Mouse (Mus musculus) CH12.LX (cell line): ENCODE results near the gene Lhb. TPM values are rescaled to one million over a fixed set of nuclear protein-coding genes. Genes with fewer than 3 reads are reported as not detected.

Source experiments
- DNase-seq: peaks from one replicate; pipeline ENCODE4 v3.0.0-alpha.2; 2013; ENCODE audit errors: extremely low read depth
- H3K27ac ChIP-seq: 2 replicates; pipeline ENCODE4 v1.5.1; 2012; ENCODE audit warnings: low read depth, mild to moderate bottlenecking, control low read depth, moderate library complexity; ENCODE audit not compliant: insufficient read depth
- H3K27me3 ChIP-seq: replicated peaks from 2 replicates; pipeline ENCODE3; 2012; ENCODE audit warnings: inconsistent platforms
- H3K36me3 ChIP-seq, 2 experiments: replicated peaks in 1 of 2; 2 replicates each; pipeline versions ENCODE3 to v1.6.1; 2012; ENCODE audit warnings: inconsistent platforms in 1 of 2, low read length in 1 of 2, mild to moderate bottlenecking in 1 of 2, mixed read lengths in 1 of 2, moderate library complexity in 1 of 2; ENCODE audit not compliant: control insufficient read depth in 1 of 2, insufficient read depth in 1 of 2
- H3K4me1 ChIP-seq, 2 experiments: 2 replicates each; pipeline ENCODE4 v1.6.1; 2012; ENCODE audit warnings: inconsistent platforms in 1 of 2, moderate library complexity in 1 of 2; ENCODE audit not compliant: insufficient read depth in 2 of 2, control insufficient read depth in 1 of 2
- H3K4me2 ChIP-seq: 2 replicates; pipeline ENCODE4 v1.6.1; 2012; ENCODE audit warnings: low read depth, mild to moderate bottlenecking, control low read depth; ENCODE audit not compliant: poor library complexity, insufficient read depth, severe bottlenecking
- H3K4me3 ChIP-seq, 3 experiments: fragments of 150-350 bp in 1 of 3; sonication (generic) in 1 of 3; replicated peaks in 1 of 3; 2 replicates each; pipeline versions ENCODE3 to v1.5.1; 2011 to 2012; ENCODE audit warnings: low read depth in 2 of 3, low read length in 2 of 3, mild to moderate bottlenecking in 2 of 3, moderate library complexity in 2 of 3, control low read depth in 1 of 3, improper control_type of control experiment in 1 of 3, inconsistent platforms in 1 of 3, mixed read lengths in 1 of 3; ENCODE audit not compliant: poor library complexity in 1 of 3
- H3K79me2 ChIP-seq: replicated peaks from 2 replicates; pipeline ENCODE4 v1.6.1; 2012; ENCODE audit warnings: mild to moderate bottlenecking, moderate library complexity; ENCODE audit not compliant: control insufficient read depth, poor library complexity, insufficient read depth, severe bottlenecking; ENCODE audit errors: extremely low read depth
- H3K9ac ChIP-seq: 2 replicates; pipeline ENCODE4 v1.6.1; 2012; ENCODE audit warnings: low read depth, mild to moderate bottlenecking, control low read depth, moderate library complexity; ENCODE audit not compliant: insufficient read depth
- H3K9me3 ChIP-seq: replicated peaks from 2 replicates; pipeline ENCODE3; 2012; ENCODE audit warnings: low read length, inconsistent platforms, mixed read lengths
- BHLHE40 ChIP-seq: IDR thresholded peaks from 2 replicates; pipeline ENCODE4 v1.6.1; 2011; ENCODE audit warnings: mild to moderate bottlenecking, low read depth, low read length, improper control_type of control experiment
- CHD1 ChIP-seq: IDR thresholded peaks from 2 replicates; pipeline ENCODE4 v1.6.1; 2012; ENCODE audit warnings: low read depth, low read length, improper control_type of control experiment, inconsistent platforms
- CHD2 ChIP-seq: IDR thresholded peaks from 2 replicates; pipeline ENCODE4 v1.6.1; 2011; ENCODE audit warnings: low read length, improper control_type of control experiment
- CTCF ChIP-seq, 2 experiments: IDR thresholded peaks in 1 of 2; conservative IDR thresholded peaks in 1 of 2; 2 replicates each; pipeline ENCODE4 v1.5.1; 2011 to 2012; ENCODE audit warnings: low read depth in 2 of 2, low read length in 2 of 2, improper control_type of control experiment in 1 of 2, inconsistent platforms in 1 of 2, mild to moderate bottlenecking in 1 of 2, moderate library complexity in 1 of 2
- E2F4 ChIP-seq: IDR thresholded peaks from 2 replicates; pipeline ENCODE4 v1.6.1; 2011; ENCODE audit warnings: low read depth, low read length, improper control_type of control experiment; ENCODE audit not compliant: insufficient replicate concordance
- ELF1 ChIP-seq: IDR thresholded peaks from 2 replicates; pipeline ENCODE4 v1.6.1; 2014; ENCODE audit warnings: low read depth, mild to moderate bottlenecking, inconsistent platforms, low read length, improper control_type of control experiment
- EP300 ChIP-seq: IDR thresholded peaks from 2 replicates; pipeline ENCODE4 v1.6.1; 2011; ENCODE audit warnings: low read length, improper control_type of control experiment
- ETS1 ChIP-seq: conservative IDR thresholded peaks from 2 replicates; pipeline ENCODE4 v1.6.1; 2012; ENCODE audit warnings: low read depth, mild to moderate bottlenecking, inconsistent platforms, low read length, improper control_type of control experiment, moderate library complexity
- GABPA ChIP-seq: IDR thresholded peaks from 2 replicates; pipeline ENCODE4 v1.6.1; 2012; ENCODE audit warnings: low read depth, low read length, improper control_type of control experiment, inconsistent platforms; ENCODE audit not compliant: insufficient replicate concordance
- HCFC1 ChIP-seq: IDR thresholded peaks from 2 replicates; pipeline ENCODE4 v1.6.1; 2012; ENCODE audit warnings: low read depth, mild to moderate bottlenecking, inconsistent platforms, low read length, improper control_type of control experiment
- IRF4 ChIP-seq: IDR thresholded peaks from 2 replicates; pipeline ENCODE4 v1.6.1; 2014; ENCODE audit warnings: low read depth, mild to moderate bottlenecking, inconsistent platforms, low read length, improper control_type of control experiment
- JUN ChIP-seq: IDR thresholded peaks from 2 replicates; pipeline ENCODE4 v1.6.1; 2011; ENCODE audit warnings: low read depth, mild to moderate bottlenecking, low read length, improper control_type of control experiment, moderate library complexity; ENCODE audit not compliant: insufficient read depth
- JUND ChIP-seq: conservative IDR thresholded peaks from 2 replicates; pipeline ENCODE4 v1.6.1; 2011; ENCODE audit warnings: low read depth, low read length, improper control_type of control experiment
- KAT2A ChIP-seq: IDR thresholded peaks from 2 replicates; pipeline ENCODE4 v1.6.1; 2012; ENCODE audit warnings: low read length, improper control_type of control experiment, inconsistent platforms; ENCODE audit not compliant: insufficient replicate concordance
- MAFK ChIP-seq: IDR thresholded peaks from 2 replicates; pipeline ENCODE4 v1.6.1; 2011; ENCODE audit warnings: low read length, improper control_type of control experiment; ENCODE audit not compliant: insufficient replicate concordance
- MAX ChIP-seq: IDR thresholded peaks from 2 replicates; pipeline ENCODE4 v1.6.1; 2011; ENCODE audit warnings: low read length, improper control_type of control experiment
- MAZ ChIP-seq: IDR thresholded peaks from 2 replicates; pipeline ENCODE4 v1.6.1; 2012; ENCODE audit warnings: low read depth, mild to moderate bottlenecking, inconsistent platforms, low read length, improper control_type of control experiment, moderate library complexity
- MEF2A ChIP-seq: IDR thresholded peaks from 2 replicates; pipeline ENCODE4 v1.6.1; 2014; ENCODE audit warnings: low read depth, mild to moderate bottlenecking, inconsistent platforms, low read length, improper control_type of control experiment, borderline replicate concordance
- MXI1 ChIP-seq: IDR thresholded peaks from 2 replicates; pipeline ENCODE4 v1.6.1; 2011; ENCODE audit warnings: mild to moderate bottlenecking, low read depth, low read length, improper control_type of control experiment
- MYC ChIP-seq: IDR thresholded peaks from 2 replicates; pipeline ENCODE4 v1.6.1; 2011; ENCODE audit warnings: low read depth, mild to moderate bottlenecking, improper control_type of control experiment, low read length
- NELFE ChIP-seq: IDR thresholded peaks from 2 replicates; pipeline ENCODE4 v1.6.1; 2011; ENCODE audit warnings: low read depth, low read length, improper control_type of control experiment
- NRF1 ChIP-seq: IDR thresholded peaks from 2 replicates; pipeline ENCODE4 v1.6.1; 2014; ENCODE audit warnings: low read depth, mild to moderate bottlenecking, inconsistent platforms, low read length, improper control_type of control experiment, moderate library complexity
- PAX5 ChIP-seq: IDR thresholded peaks from 2 replicates; pipeline ENCODE4 v1.6.1; 2012; ENCODE audit warnings: low read length, inconsistent platforms, mixed read lengths
- POLR2A ChIP-seq: IDR thresholded peaks from 2 replicates; pipeline ENCODE4 v1.6.1; 2011; ENCODE audit warnings: low read depth, mild to moderate bottlenecking, improper control_type of control experiment, low read length
- POLR2AphosphoS2 ChIP-seq: IDR thresholded peaks from 2 replicates; pipeline ENCODE4 v1.6.1; 2011; ENCODE audit warnings: low read depth, low read length, improper control_type of control experiment
- RAD21 ChIP-seq: IDR thresholded peaks from 2 replicates; pipeline ENCODE4 v1.6.1; 2011; ENCODE audit warnings: low read depth, mild to moderate bottlenecking, low read length, improper control_type of control experiment, moderate library complexity
- RCOR1 ChIP-seq: conservative IDR thresholded peaks from 2 replicates; pipeline ENCODE4 v1.6.1; 2012; ENCODE audit warnings: low read depth, mild to moderate bottlenecking, inconsistent platforms, low read length, improper control_type of control experiment
- SIN3A ChIP-seq: IDR thresholded peaks from 2 replicates; pipeline ENCODE4 v1.6.1; 2012; ENCODE audit warnings: low read length, improper control_type of control experiment, inconsistent platforms
- SMC3 ChIP-seq: IDR thresholded peaks from 2 replicates; pipeline ENCODE4 v1.6.1; 2011; ENCODE audit warnings: low read depth, low read length, improper control_type of control experiment
- TBP ChIP-seq: conservative IDR thresholded peaks from 2 replicates; pipeline ENCODE4 v1.6.1; 2011; ENCODE audit warnings: low read depth, low read length, improper control_type of control experiment
- TCF12 ChIP-seq: IDR thresholded peaks from 2 replicates; pipeline ENCODE4 v1.6.1; 2014; ENCODE audit warnings: low read depth, mild to moderate bottlenecking, inconsistent platforms, low read length, improper control_type of control experiment
- UBTF ChIP-seq: IDR thresholded peaks from 2 replicates; pipeline ENCODE4 v1.6.1; 2012; ENCODE audit warnings: low read depth, mild to moderate bottlenecking, inconsistent platforms, low read length, improper control_type of control experiment, moderate library complexity
- USF1 ChIP-seq: IDR thresholded peaks from 2 replicates; pipeline ENCODE4 v1.6.1; 2014; ENCODE audit warnings: low read depth, mild to moderate bottlenecking, inconsistent platforms, low read length, improper control_type of control experiment
- USF2 ChIP-seq: conservative IDR thresholded peaks from 2 replicates; pipeline ENCODE4 v1.6.1; 2011; ENCODE audit warnings: low read depth, low read length, improper control_type of control experiment
- ZC3H11A ChIP-seq: IDR thresholded peaks from 2 replicates; pipeline ENCODE4 v1.6.1; 2012; ENCODE audit warnings: low read depth, mild to moderate bottlenecking, inconsistent platforms, low read length, improper control_type of control experiment
- ZKSCAN1 ChIP-seq: IDR thresholded peaks from 2 replicates; pipeline ENCODE4 v1.6.1; 2012; ENCODE audit warnings: low read depth, inconsistent platforms, low read length, improper control_type of control experiment, borderline replicate concordance
- ZMIZ1 ChIP-seq: IDR thresholded peaks from 2 replicates; pipeline ENCODE4 v1.6.1; 2012; ENCODE audit warnings: low read depth, mild to moderate bottlenecking, inconsistent platforms, low read length, improper control_type of control experiment
- ZNF384 ChIP-seq: IDR thresholded peaks from 2 replicates; pipeline ENCODE4 v1.6.1; 2012; ENCODE audit warnings: low read depth, low read length, improper control_type of control experiment, inconsistent platforms
- dilution Hi-C: fragments of 300-500 bp; cut with MboI; formaldehyde crosslinking; loops from 2 replicates; pipeline ENCODE4 v1.14.3; 2020; ENCODE audit warnings: low sequenced_read_pairs; ENCODE audit not compliant: extremely low pct_unique_long_range_greater_than_20kb, extremely low pct_ligation_motif_present
- in situ Hi-C: fragments of 300-500 bp; cut with MboI; formaldehyde crosslinking; loops from 3 replicates; pipeline ENCODE4 v1.14.3; 2019; ENCODE audit warnings: low sequenced_read_pairs, low pct_ligation_motif_present, low pct_unique_long_range_greater_than_20kb, mixed read lengths
- polyA plus RNA-seq: library from polyadenylated mRNA; unstranded; fragments of >175 nt; gene quantifications from 2 replicates; pipeline ENCODE4 v1.2.1, GENCODE M21; 2012; ENCODE audit warnings: low read depth; ENCODE audit not compliant: insufficient read length
- total RNA-seq, 2 experiments: library from RNA; depleted of rRNA; stranded (reverse); fragments of 300-350 nt in 1 of 2; fragments of >200 nt in 1 of 2; gene quantifications; 2 replicates each; pipeline ENCODE4 v1.2.3; 2012 to 2014

The Lhb gene
- total and polyA plus RNA-seq, 3 experiments: not detected

GRCm38 (mm10) chr7:45451344-45451982 is 30.8 kb downstream of the Lhb start:
- in situ Hi-C loops: no loop called here
- Histone ChIP-seq H3K27ac (no peak overlapping the region), H3K9me3 (no peaks in the 10 kb centered on the region), H3K36me3 (peaks cover 42 to 67% of the 10 kb centered on the region in 2 experiments), H3K4me3 (no peak overlapping the region), H3K27me3 (no peaks in the 10 kb centered on the region), H3K4me2 (no peak overlapping the region), H3K79me2 (no peaks in the 10 kb centered on the region), H3K4me1 (peaks cover 2 to 25% of the 10 kb centered on the region in 2 experiments), H3K9ac (no peak overlapping the region)
- dilution Hi-C loops: no loop called here
- peak; percentile 92 for DNase-seq
- no peak for TF ChIP-seq ZMIZ1
- TF ChIP-seq POLR2AphosphoS2: no peak
- TF ChIP-seq KAT2A: no peak
- TF ChIP-seq E2F4: no peak
- TF ChIP-seq RCOR1: no peak
- TF ChIP-seq SIN3A: peak; percentile 39; the same call in 1 of the 2 replicates
- TF ChIP-seq GABPA: no peak
- TF ChIP-seq UBTF: no peak
- no peak for TF ChIP-seq PAX5
- TF ChIP-seq MAFK: no peak
- TF ChIP-seq JUN: no peak
- no peak for TF ChIP-seq ZKSCAN1
- TF ChIP-seq TBP: no peak
- no peak for TF ChIP-seq POLR2A
- no peak for TF ChIP-seq JUND
- TF ChIP-seq NELFE: no peak
- TF ChIP-seq NRF1: no peak
- no peak; the same call in 1 of the 2 replicates for TF ChIP-seq BHLHE40
- TF ChIP-seq SMC3: peak; percentile 86
- peak; percentile 45; the same call in 1 of the 2 replicates for TF ChIP-seq MEF2A
- no peak for TF ChIP-seq EP300
- TF ChIP-seq IRF4: peak; percentile 63; the same call in 1 of the 2 replicates
- TF ChIP-seq RAD21: peak; percentile 75
- no peak for TF ChIP-seq CHD1
- TF ChIP-seq TCF12: peak; percentile 19; the same call in 1 of the 2 replicates
- peak; percentile 53 for TF ChIP-seq MXI1
- no peak for TF ChIP-seq MAX
- no peak for TF ChIP-seq ETS1
- TF ChIP-seq HCFC1: no peak
- TF ChIP-seq USF1: no peak
- no peak; the same call in 1 of the 2 replicates for TF ChIP-seq MAZ
- TF ChIP-seq ZNF384: no peak
- TF ChIP-seq CTCF (conservative IDR thresholded peaks at IDR 0.05 in 1 of 2, IDR thresholded peaks at IDR 0.05 in 1 of 2; ENCODE audit: low read depth in 2 of 2, low read length in 2 of 2): peak; percentile 73 to 90
- no peak for TF ChIP-seq ZC3H11A
- TF ChIP-seq USF2: no peak
- no peak for TF ChIP-seq CHD2
- TF ChIP-seq MYC: 0 out of 2 replicates have a peak, but pooled peaks have one; percentile 43
- 0 out of 2 replicates have a peak, but pooled peaks have one; percentile 16 for TF ChIP-seq ELF1
